Mouse (Mus musculus) C2C12 (cell line): ENCODE data around the gene Ifit2.

Experiments used
- CTCF ChIP-seq: IDR thresholded peaks from one replicate; pipeline ENCODE4 v1.5.1; 2011; ENCODE audit not compliant: control insufficient read depth, insufficient read depth, insufficient read length
- FOSL1 ChIP-seq: IDR thresholded peaks from one replicate; pipeline ENCODE4 v1.8.0; 2011; ENCODE audit warnings: mild to moderate bottlenecking, low read length; ENCODE audit not compliant: poor library complexity, insufficient read depth, severe bottlenecking
- MAX ChIP-seq: IDR thresholded peaks from one replicate; pipeline ENCODE4 v1.6.1; 2011; ENCODE audit warnings: mild to moderate bottlenecking, control low read depth
- MYOG ChIP-seq: IDR thresholded peaks from one replicate; pipeline ENCODE4 v1.6.1; 2011; ENCODE audit not compliant: control insufficient read depth, insufficient read length; ENCODE audit errors: extremely low read depth
- USF1 ChIP-seq: IDR thresholded peaks from one replicate; pipeline ENCODE4 v1.6.1; 2011; ENCODE audit warnings: low read depth, mild to moderate bottlenecking, control low read depth, moderate library complexity

GRCm38 (mm10) chr19:34520051-34520450 lies 30.4 kb upstream of the Ifit2 start:
- TF ChIP-seq CTCF (no peak), USF1 (no peak), MAX (no peak), MYOG (no peak), FOSL1 (no peak)
